Comparison of ENCODE assay signal across 9 mouse cellular contexts in the genomic region with DNA sequence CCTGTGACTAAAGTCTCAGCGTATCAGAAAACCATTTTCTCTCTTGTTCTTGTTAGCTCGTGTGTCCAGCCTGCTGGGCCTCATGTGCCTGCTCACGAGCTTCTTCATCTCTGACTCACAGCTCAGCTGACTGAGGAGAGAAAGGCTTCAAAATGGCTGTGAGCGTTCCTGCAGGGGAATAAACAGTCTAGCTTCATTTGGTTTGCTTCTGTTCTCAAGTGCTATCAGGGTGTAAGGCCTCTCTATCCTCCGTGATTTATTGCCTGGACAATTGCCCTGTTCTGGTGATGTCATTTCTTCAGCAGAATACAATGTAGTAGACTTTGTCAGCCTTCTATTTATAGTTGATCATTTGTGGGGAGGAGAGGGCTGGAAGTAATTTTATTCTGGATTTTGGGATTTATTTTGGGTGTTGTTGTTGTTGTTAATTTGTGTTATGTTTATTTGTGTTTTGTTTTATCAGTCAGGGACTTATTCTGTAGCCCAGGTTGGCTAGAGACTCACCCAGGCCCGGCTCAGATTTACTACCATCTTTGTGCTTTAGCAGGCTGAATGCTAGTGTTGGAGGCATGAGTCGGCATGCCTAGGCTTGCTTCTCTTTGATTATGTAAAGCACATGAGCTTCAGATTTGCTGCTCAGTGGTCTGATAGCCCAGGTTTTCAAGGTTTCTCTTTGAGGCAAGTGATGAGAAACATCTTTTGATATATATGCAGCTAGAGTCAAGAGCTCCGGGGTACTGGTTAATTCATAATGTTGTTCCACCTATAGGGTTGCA.
DNase-seq lines count a peak whose midpoint lies in the region; ATAC-seq and TF ChIP-seq lines count a peak whose summit lies in the region.
"Had no signal": no experiment of that assay in that cellular context is flagged by ENCODE, and none has a peak within 500 bp of the region (broad histone marks: within the 10 kb centered on the region; RNA-seq: fewer than 3 reads in every experiment).

No protein-coding gene starts in this region.

- no peaks in the 10 kb centered on the region for H3K4me1 ChIP-seq in limb, embryonic 14.5 days (ENCODE audit: control insufficient read depth, insufficient read depth, low read length)
- H3K4me1 ChIP-seq in limb, embryonic 10.5 days: no peaks in the 10 kb centered on the region
- 0 out of 2 replicates have a peak, but pooled peaks cover 5% of the 10 kb centered on the region for H3K4me1 ChIP-seq in heart, embryonic 12.5 days (replicated peaks)
- H3K4me1 ChIP-seq in forebrain, embryonic 11.5 days (replicated peaks; ENCODE audit: control insufficient read depth, insufficient read depth, low read length): no peaks in the 10 kb centered on the region
- no peaks in the 10 kb centered on the region for H3K4me1 ChIP-seq in midbrain, embryonic 15.5 days

- 65% methylated on average over 8 of the region's 8 CpGs for WGBS in limb, embryonic 14.5 days
- 74% methylated on average over 8 of the region's 8 CpGs for WGBS in limb, embryonic 10.5 days
- 55% methylated on average over 8 of the region's 8 CpGs for WGBS in heart, embryonic 12.5 days
- WGBS in forebrain, embryonic 11.5 days: 82% methylated on average over 8 of the region's 8 CpGs
- WGBS in midbrain, embryonic 15.5 days: 79% methylated on average over 8 of the region's 8 CpGs

- TF ChIP-seq POLR2A in limb, embryonic 14.5 days (IDR thresholded peaks at IDR 0.05; ENCODE audit: borderline replicate concordance, extremely low read depth, insufficient read depth, insufficient read length): no peak

- no peak overlapping the region for H3K27ac ChIP-seq in limb, embryonic 14.5 days (replicated peaks; ENCODE audit: low read depth, low read length)
- no peak overlapping the region for H3K27ac ChIP-seq in limb, embryonic 10.5 days
- peak overlapping the region; percentile 48; the same call in 1 of the 2 replicates for H3K27ac ChIP-seq in heart, embryonic 12.5 days (ENCODE audit: poor library complexity, severe bottlenecking)
- no peak overlapping the region for H3K27ac ChIP-seq in forebrain, embryonic 11.5 days (ENCODE audit: low read depth, low read length)
- H3K27ac ChIP-seq in midbrain, embryonic 15.5 days: no peak overlapping the region
- H3K27ac ChIP-seq: gastrocnemius, adult 2 months; liver, embryonic 14.5 days had no signal

- ATAC-seq in limb, embryonic 14.5 days (ENCODE audit: low FRiP score, low read depth): no peak
- 0 out of 2 replicates have a peak, but pooled peaks have one; percentile 33 for ATAC-seq in heart, embryonic 12.5 days (ENCODE audit: insufficient number of reproducible peaks, low FRiP score)
- no peak for ATAC-seq in forebrain, embryonic 11.5 days (replicated peaks; ENCODE audit: low FRiP score)
- no peak for ATAC-seq in midbrain, embryonic 15.5 days (replicated peaks)

- no peaks in the 10 kb centered on the region for H3K9me3 ChIP-seq in limb, embryonic 14.5 days (ENCODE audit: control insufficient read depth, low read length)
- H3K9me3 ChIP-seq in limb, embryonic 10.5 days (replicated peaks): no peaks in the 10 kb centered on the region
- H3K9me3 ChIP-seq in heart, embryonic 12.5 days (replicated peaks): no peaks in the 10 kb centered on the region
- H3K9me3 ChIP-seq in forebrain, embryonic 11.5 days (ENCODE audit: control insufficient read depth, low read length): no peaks in the 10 kb centered on the region
- no peaks in the 10 kb centered on the region for H3K9me3 ChIP-seq in midbrain, embryonic 15.5 days

- H3K4me3 ChIP-seq in limb, embryonic 14.5 days (replicated peaks; ENCODE audit: low read length): no peak overlapping the region
- no peak overlapping the region for H3K4me3 ChIP-seq in limb, embryonic 10.5 days
- H3K4me3 ChIP-seq in heart, embryonic 12.5 days: no peak overlapping the region
- no peak overlapping the region for H3K4me3 ChIP-seq in forebrain, embryonic 11.5 days (ENCODE audit: low read depth, low read length)
- no peak overlapping the region for H3K4me3 ChIP-seq in midbrain, embryonic 15.5 days
- H3K4me3 ChIP-seq: gastrocnemius, adult 2 months had no signal

- H3K4me2 ChIP-seq in limb, embryonic 14.5 days (replicated peaks; ENCODE audit: low read depth, low read length, severe bottlenecking): no peak overlapping the region
- H3K4me2 ChIP-seq in heart, embryonic 12.5 days: no peak overlapping the region
- no peak overlapping the region for H3K4me2 ChIP-seq in forebrain, embryonic 11.5 days (ENCODE audit: low read depth, low read length, severe bottlenecking)
- no peak overlapping the region for H3K4me2 ChIP-seq in midbrain, embryonic 15.5 days

- H3K9ac ChIP-seq in limb, embryonic 14.5 days (ENCODE audit: low read depth, low read length, severe bottlenecking): no peak overlapping the region
- no peak overlapping the region for H3K9ac ChIP-seq in heart, embryonic 12.5 days
- no peak overlapping the region for H3K9ac ChIP-seq in forebrain, embryonic 11.5 days (ENCODE audit: low read length)
- no peak overlapping the region for H3K9ac ChIP-seq in midbrain, embryonic 15.5 days
- H3K9ac ChIP-seq: liver, embryonic 14.5 days had no signal

- no peaks in the 10 kb centered on the region for H3K27me3 ChIP-seq in limb, embryonic 14.5 days (ENCODE audit: control insufficient read depth, insufficient read depth, low read length)
- H3K27me3 ChIP-seq in limb, embryonic 10.5 days (ENCODE audit: low read depth, poor library complexity, severe bottlenecking): no peaks in the 10 kb centered on the region
- H3K27me3 ChIP-seq in heart, embryonic 12.5 days (replicated peaks): no peaks in the 10 kb centered on the region
- no peaks in the 10 kb centered on the region for H3K27me3 ChIP-seq in forebrain, embryonic 11.5 days (ENCODE audit: control insufficient read depth, insufficient read depth, low read length)
- H3K27me3 ChIP-seq in midbrain, embryonic 15.5 days (replicated peaks): no peaks in the 10 kb centered on the region

- H3K36me3 ChIP-seq in limb, embryonic 14.5 days (ENCODE audit: control insufficient read depth, insufficient read depth, low read length): no peaks in the 10 kb centered on the region
- no peaks in the 10 kb centered on the region for H3K36me3 ChIP-seq in limb, embryonic 10.5 days
- no peaks in the 10 kb centered on the region for H3K36me3 ChIP-seq in heart, embryonic 12.5 days
- no peaks in the 10 kb centered on the region for H3K36me3 ChIP-seq in forebrain, embryonic 11.5 days (ENCODE audit: control insufficient read depth, insufficient read depth, low read length)
- no peaks in the 10 kb centered on the region for H3K36me3 ChIP-seq in midbrain, embryonic 15.5 days (replicated peaks)

- DNase-seq in limb, embryonic 14.5 days (ENCODE audit: low spot score): peak; percentile 18
- no peak for DNase-seq in limb, embryonic 10.5 days (ENCODE audit: low spot score)
- peak; percentile 89 for DNase-seq in adipocyte (ENCODE audit: low spot score)
- peak; percentile 60 for DNase-seq in lung, postnatal 36 days
- no peak for DNase-seq in forebrain, embryonic 11.5 days (ENCODE audit: low spot score)
- DNase-seq: gastrocnemius, adult 2 months had no signal

Comparison
In these comparisons a context has a peak if more than half of its experiments do, and no peak if none do; other contexts are left out.
1. DNase-seq: peak in limb, embryonic 14.5 days (single experiment), adipocyte (single experiment) and lung, postnatal 36 days (single experiment); none in limb, embryonic 10.5 days (single experiment) and forebrain, embryonic 11.5 days (single experiment).